Mouse (Mus musculus) midbrain, postnatal 0 days (tissue): Measurements from ENCODE around the gene Med21. TPM values are rescaled to one million over a fixed set of nuclear protein-coding genes. Genes with fewer than 3 reads are reported as not detected.
A peak's percentile ranks its signal among the peaks of the same experiment; 100 is the strongest.

Experiments used
- ATAC-seq: fragments of 200-750 bp; cut with Nextera tagmentation; 2 replicates; pipeline ENCODE4 v1.8.0; 2017; ENCODE audit warnings: moderate number of reproducible peaks, mild to moderate bottlenecking, moderate TSS enrichment, moderate library complexity; ENCODE audit not compliant: low FRiP score
- DNase-seq: peaks from one replicate; pipeline ENCODE4 v3.0.0-alpha.2; 2015; ENCODE audit warnings: low spot score
- H3K27ac ChIP-seq: fragments of 300-500 bp; sonication (generic); 2 replicates; pipeline ENCODE4 v1.5.1; 2014; ENCODE audit warnings: low read depth, mild to moderate bottlenecking, low read length, mixed read lengths
- H3K27me3 ChIP-seq: fragments of 300-500 bp; sonication (generic); 2 replicates; pipeline ENCODE4 v1.6.1; 2014; ENCODE audit warnings: low read length, control low read depth, mixed read lengths; ENCODE audit not compliant: insufficient read depth
- H3K36me3 ChIP-seq: fragments of 300-500 bp; sonication (generic); 2 replicates; pipeline ENCODE4 v1.6.1; 2014; ENCODE audit warnings: low read length, control low read depth, mixed read lengths; ENCODE audit not compliant: insufficient read depth
- H3K4me1 ChIP-seq: fragments of 300-500 bp; sonication (generic); 2 replicates; pipeline ENCODE4 v1.6.1; 2014; ENCODE audit warnings: mild to moderate bottlenecking, control low read depth, antibody characterized with exemption, low read length, mixed read lengths; ENCODE audit not compliant: insufficient read depth
- H3K4me2 ChIP-seq: fragments of 300-500 bp; sonication (generic); 2 replicates; pipeline ENCODE4 v1.6.1; 2014; ENCODE audit warnings: low read depth, mild to moderate bottlenecking, low read length, mixed read lengths; ENCODE audit not compliant: poor library complexity, severe bottlenecking
- H3K4me3 ChIP-seq: fragments of 300-500 bp; sonication (generic); 2 replicates; pipeline ENCODE4 v1.5.1; 2014; ENCODE audit warnings: low read depth, mild to moderate bottlenecking, low read length, moderate library complexity
- H3K9ac ChIP-seq: fragments of 300-500 bp; sonication (generic); replicated peaks from 2 replicates; pipeline ENCODE4 v1.6.1; 2014; ENCODE audit warnings: mild to moderate bottlenecking, low read length, moderate library complexity, mixed read lengths; ENCODE audit not compliant: poor library complexity, severe bottlenecking
- H3K9me3 ChIP-seq: fragments of 300-500 bp; sonication (generic); 2 replicates; pipeline ENCODE4 v1.6.1; 2016; ENCODE audit warnings: low read length, control low read depth
- CTCF ChIP-seq: IDR thresholded peaks from 2 replicates; pipeline ENCODE4 v1.5.1; 2016; ENCODE audit warnings: antibody characterized with exemption, mild to moderate bottlenecking
- WGBS: fragments of 180-500 bp; shearing (Covaris S2); extraction: QIAGEN DNeasy Blood & Tissue Kit; methylation state at CpG from one replicate; pipeline ENCODE4 v1.1.7; 2014; 5-methylcytosine and 5-hydroxymethylcytosine counted together
- polyA plus RNA-seq: library from polyadenylated mRNA; unstranded; fragments of >200 nt; fragmentation: Nextera tagmentation; extraction: Ambion mirVana; gene quantifications from 2 replicates; pipeline ENCODE4 v1.2.1, GENCODE M21; 2015
- total RNA-seq: library from RNA; depleted of rRNA; stranded (reverse); fragments of >200 nt; gene quantifications from 2 replicates; pipeline ENCODE4 v1.2.3, GENCODE M21; 2014

Med21 gene
- total and polyA plus RNA-seq, 2 experiments from 2014 or later: 34.6 to 101 TPM

GRCm38 (mm10) chr6:146630961-146631360 lies 11.4 kb upstream of the Med21 start:
- no peak overlapping the region for H3K4me2 ChIP-seq
- no peaks in the 10 kb centered on the region for H3K9me3 ChIP-seq
- H3K9ac ChIP-seq: no peak overlapping the region
- no peaks in the 10 kb centered on the region for H3K36me3 ChIP-seq
- ATAC-seq (no peak), DNase-seq (no peak)
- H3K27ac ChIP-seq: no peak overlapping the region
- no peak overlapping the region for H3K4me3 ChIP-seq
- H3K4me1 ChIP-seq: peaks cover 3% of the 10 kb centered on the region; the same call in 1 of the 2 replicates
- 84% methylated on average over 4 of the region's 4 CpGs for WGBS
- no peak for TF ChIP-seq CTCF
- H3K27me3 ChIP-seq: no peaks in the 10 kb centered on the region

DNA sequence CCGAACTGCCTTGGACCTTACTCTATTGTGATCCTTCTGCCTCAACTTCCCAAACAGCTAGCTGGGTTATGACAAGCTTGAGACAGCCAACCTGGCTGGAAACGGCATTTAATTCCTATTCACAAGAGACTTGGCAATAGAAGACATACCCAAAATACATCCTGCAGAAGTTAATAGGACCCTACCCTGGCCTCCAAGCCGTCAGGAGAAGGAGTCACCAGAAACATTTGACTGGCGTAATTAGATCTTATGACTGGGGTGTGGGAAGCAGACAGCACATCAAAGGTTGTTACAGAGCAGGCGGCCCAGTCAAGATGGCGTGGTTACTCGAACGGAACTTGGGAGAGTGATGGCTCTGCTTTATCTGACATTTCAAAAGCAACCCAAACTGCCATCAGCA lies 10.5 kb upstream of the Med21 start:
- H3K4me3 ChIP-seq: no peak overlapping the region
- H3K4me2 ChIP-seq: no peak overlapping the region
- H3K27me3 ChIP-seq: no peaks in the 10 kb centered on the region
- H3K36me3 ChIP-seq: no peaks in the 10 kb centered on the region
- no peak for TF ChIP-seq CTCF
- H3K27ac ChIP-seq: no peak overlapping the region
- no peak for ATAC-seq
- WGBS: 75% methylated on average over 8 of the region's 8 CpGs
- H3K9ac ChIP-seq: no peak overlapping the region
- DNase-seq: no peak
- H3K9me3 ChIP-seq: no peaks in the 10 kb centered on the region
- peaks cover 3% of the 10 kb centered on the region; the same call in 1 of the 2 replicates for H3K4me1 ChIP-seq

GRCm38 (mm10) chr6:146632403-146632802 lies 9.9 kb upstream of the Med21 start:
- DNase-seq (no peak), ATAC-seq (no peak)
- Histone ChIP-seq H3K9ac (no peak overlapping the region), H3K27me3 (no peaks in the 10 kb centered on the region), H3K4me2 (no peak overlapping the region), H3K36me3 (no peaks in the 10 kb centered on the region), H3K27ac (no peak overlapping the region), H3K4me3 (no peak overlapping the region), H3K4me1 (peaks cover 3% of the 10 kb centered on the region; the same call in 1 of the 2 replicates), H3K9me3 (no peaks in the 10 kb centered on the region)
- 83% methylated on average over 9 of the region's 9 CpGs for WGBS
- TF ChIP-seq CTCF: no peak

DNA sequence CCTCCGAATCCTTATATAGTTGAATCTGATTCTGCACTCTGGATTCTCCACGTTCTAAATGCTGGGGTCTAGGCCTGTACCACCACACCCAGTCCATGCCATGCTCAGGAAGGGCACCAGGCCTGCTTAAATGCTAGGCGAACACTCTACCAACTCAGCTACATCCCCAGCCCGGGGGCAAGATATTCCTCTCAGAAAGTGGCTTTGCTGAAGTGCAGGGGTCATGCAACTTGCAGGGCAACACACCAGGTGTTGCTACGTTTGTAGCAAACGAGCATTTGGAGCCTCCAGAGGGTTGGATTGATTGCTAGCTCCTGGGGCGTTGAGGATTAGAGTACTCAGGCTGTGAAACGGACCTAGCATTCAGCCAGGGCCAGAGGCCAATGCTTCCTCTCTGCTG lies 9.2 kb upstream of the Med21 start:
- Histone ChIP-seq H3K36me3 (no peaks in the 10 kb centered on the region), H3K9me3 (no peaks in the 10 kb centered on the region), H3K9ac (peak overlapping the region; percentile 2; the same call in 1 of the 2 replicates), H3K4me1 (peaks cover 3% of the 10 kb centered on the region; the same call in 1 of the 2 replicates), H3K4me2 (peak overlapping the region; percentile 60), H3K4me3 (peak overlapping the region; percentile 56), H3K27ac (no peak overlapping the region), H3K27me3 (no peaks in the 10 kb centered on the region)
- ATAC-seq (no peak), DNase-seq (peak; percentile 3)
- TF ChIP-seq CTCF: no peak
- WGBS: 41% methylated on average over 8 of the region's 8 CpGs

- Histone ChIP-seq H3K4me2 (peak overlapping the region; percentile 60), H3K27ac (peak overlapping the region; percentile 84), H3K36me3 (no peaks in the 10 kb centered on the region), H3K9ac (peak overlapping the region; percentile 73), H3K4me3 (peak overlapping the region; percentile 56), H3K27me3 (no peaks in the 10 kb centered on the region), H3K9me3 (no peaks in the 10 kb centered on the region), H3K4me1 (peaks cover 3% of the 10 kb centered on the region; the same call in 1 of the 2 replicates)
- TF ChIP-seq CTCF: no peak
- DNase-seq (peak; percentile 39), ATAC-seq (peak; percentile 57; the same call in 1 of the 2 replicates)
- 9% methylated on average over 14 of the region's 14 CpGs for WGBS
These were observed 8.7 kb upstream of the Med21 start for GRCm38 (mm10) chr6:146633629-146634014.

DNA sequence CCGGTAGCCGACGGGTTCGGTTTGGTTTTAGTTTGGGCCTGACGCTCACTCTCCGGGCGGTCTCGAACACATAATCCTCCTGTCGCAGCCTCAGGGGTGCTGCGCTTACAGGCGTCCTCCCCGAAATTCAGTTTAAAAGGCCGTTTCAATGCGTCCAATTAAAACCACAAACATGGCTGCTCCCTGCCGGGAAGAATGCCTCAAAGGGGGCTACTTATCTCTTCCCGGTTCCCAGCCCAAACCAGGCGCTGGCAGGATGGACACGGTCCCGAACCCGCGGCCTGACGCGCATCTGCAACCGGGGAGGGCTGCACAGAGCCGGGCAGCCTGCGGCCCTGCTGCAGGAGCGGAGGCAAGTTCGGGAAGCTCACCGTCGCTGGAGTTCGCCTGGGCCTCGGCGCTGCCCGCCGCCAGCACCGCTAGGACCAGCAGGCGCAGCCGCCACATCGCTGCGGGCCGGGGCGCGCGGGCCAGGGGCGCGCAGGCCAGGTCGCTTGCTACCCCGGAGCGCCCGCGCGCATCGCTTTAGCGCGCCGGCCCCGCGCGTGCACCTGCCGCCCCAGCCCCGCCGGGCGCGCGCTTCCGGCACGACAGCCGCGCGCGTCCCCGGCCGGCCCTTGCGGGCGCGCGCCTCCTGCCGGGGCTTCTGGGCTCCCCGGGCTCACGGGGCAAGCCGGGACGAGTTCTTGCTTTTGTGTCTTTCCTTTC lies 8.2 kb upstream of the Med21 start:
- 1% methylated on average over 71 of the region's 82 CpGs for WGBS
- H3K4me1 ChIP-seq: peaks cover 3% of the 10 kb centered on the region; the same call in 1 of the 2 replicates
- peak overlapping the region; percentile 84 for H3K27ac ChIP-seq
- DNase-seq: peak; percentile 91
- no peaks in the 10 kb centered on the region for H3K36me3 ChIP-seq
- H3K9me3 ChIP-seq: no peaks in the 10 kb centered on the region
- peak overlapping the region; percentile 56 for H3K4me3 ChIP-seq
- H3K4me2 ChIP-seq: peak overlapping the region; percentile 60
- TF ChIP-seq CTCF: peak; percentile 30; the same call in 1 of the 2 replicates
- no peaks in the 10 kb centered on the region for H3K27me3 ChIP-seq
- peak; percentile 90 for ATAC-seq
- peak overlapping the region; percentile 73 for H3K9ac ChIP-seq
